Mouse (Mus musculus): ENCODE results near the gene 1700016C15Rik. TPM values are rescaled to one million over a fixed set of nuclear protein-coding genes. Genes with fewer than 3 reads are reported as not detected.

The 1700016C15Rik gene
- polyA plus RNA-seq, 1 experiment = not detected

- H3K79me3 ChIP-seq (ENCODE audit: low read depth) = no peaks in the 10 kb centered on the region
- H3ac ChIP-seq (ENCODE audit: control insufficient read depth, insufficient read length, low read depth) = peak overlapping the region; percentile 57
- no peaks in the 10 kb centered on the region for H3K36me3 ChIP-seq (ENCODE audit: control insufficient read depth, insufficient read depth)
- H3K4me3 ChIP-seq (ENCODE audit: insufficient read depth, poor library complexity, severe bottlenecking) = no peak overlapping the region
- no peak for TF ChIP-seq MAX (IDR thresholded peaks at IDR 0.05)
- TF ChIP-seq MYOG (IDR thresholded peaks at IDR 0.05; ENCODE audit: control insufficient read depth, extremely low read depth, insufficient read length) = no peak
- no peak for TF ChIP-seq CEBPB (IDR thresholded peaks at IDR 0.05; ENCODE audit: low read depth)
- no peaks in the 10 kb centered on the region for H3K79me2 ChIP-seq (ENCODE audit: control insufficient read depth, insufficient read depth)
- no peaks in the 10 kb centered on the region for H3K27me3 ChIP-seq (ENCODE audit: control insufficient read depth, insufficient read depth, insufficient read length)
Observed at GRCm38 (mm10) chr1:177703147-177703807, 26.3 kb upstream of the 1700016C15Rik start.

- TF ChIP-seq CTCF (IDR thresholded peaks at IDR 0.05; ENCODE audit: control insufficient read depth, insufficient read depth, insufficient read length) (no peak), FOSL1 (IDR thresholded peaks at IDR 0.05; ENCODE audit: insufficient read depth, low read length, poor library complexity, severe bottlenecking) (no peak), MYOG (IDR thresholded peaks at IDR 0.05; ENCODE audit: control insufficient read depth, extremely low read depth, insufficient read length) (no peak)
- Histone ChIP-seq H3K79me3 (ENCODE audit: low read depth) (no peaks in the 10 kb centered on the region), H3K4me3 (ENCODE audit: insufficient read depth, poor library complexity, severe bottlenecking) (no peak overlapping the region), H3K27me3 (ENCODE audit: control insufficient read depth, insufficient read depth, insufficient read length) (no peaks in the 10 kb centered on the region), H3ac (ENCODE audit: control insufficient read depth, insufficient read length, low read depth) (no peak overlapping the region), H3K36me3 (ENCODE audit: control insufficient read depth, insufficient read depth) (no peaks in the 10 kb centered on the region), H3K79me2 (ENCODE audit: control insufficient read depth, insufficient read depth) (no peaks in the 10 kb centered on the region)
Observed at GRCm38 (mm10) chr1:177705204-177705603, 24.4 kb upstream of the 1700016C15Rik start.

- no peak overlapping the region for H3K4me3 ChIP-seq (ENCODE audit: insufficient read depth, poor library complexity, severe bottlenecking)
Observed at GRCm38 (mm10) chr1:177707571-177707970, 22.0 kb upstream of the 1700016C15Rik start.

GRCm38 (mm10) chr1:177708583-177709055, 21.0 kb upstream of the 1700016C15Rik start:
- Histone ChIP-seq H3ac (ENCODE audit: control insufficient read depth, insufficient read length, low read depth) (no peak overlapping the region), H3K27me3 (ENCODE audit: control insufficient read depth, insufficient read depth, insufficient read length) (no peaks in the 10 kb centered on the region), H3K79me2 (ENCODE audit: control insufficient read depth, insufficient read depth) (no peaks in the 10 kb centered on the region), H3K79me3 (ENCODE audit: low read depth) (no peaks in the 10 kb centered on the region), H3K36me3 (ENCODE audit: control insufficient read depth, insufficient read depth) (no peaks in the 10 kb centered on the region), H3K4me3 (ENCODE audit: insufficient read depth, poor library complexity, severe bottlenecking) (no peak overlapping the region)
- TF ChIP-seq FOSL1 (IDR thresholded peaks at IDR 0.05; ENCODE audit: insufficient read depth, low read length, poor library complexity, severe bottlenecking) (peak; percentile 86), CTCF (IDR thresholded peaks at IDR 0.05; ENCODE audit: control insufficient read depth, insufficient read depth, insufficient read length) (no peak), MAX (IDR thresholded peaks at IDR 0.05) (peak; percentile 79), CEBPB (IDR thresholded peaks at IDR 0.05; ENCODE audit: low read depth) (peak; percentile 32), USF1 (IDR thresholded peaks at IDR 0.05; ENCODE audit: low read depth) (no peak), MYOG (IDR thresholded peaks at IDR 0.05; ENCODE audit: control insufficient read depth, extremely low read depth, insufficient read length) (no peak), MYOD1 (IDR thresholded peaks at IDR 0.05; ENCODE audit: control insufficient read depth, insufficient read length, low read depth) (peak; percentile 89)

More at GRCm38 (mm10) chr1:177707571-177707970, 22.0 kb upstream of the 1700016C15Rik start:
- H3K27me3 ChIP-seq (ENCODE audit: control insufficient read depth, insufficient read depth, insufficient read length) = no peaks in the 10 kb centered on the region
- H3K79me2 ChIP-seq (ENCODE audit: control insufficient read depth, insufficient read depth) = no peaks in the 10 kb centered on the region
- no peaks in the 10 kb centered on the region for H3K79me3 ChIP-seq (ENCODE audit: low read depth)
- no peak overlapping the region for H3ac ChIP-seq (ENCODE audit: control insufficient read depth, insufficient read length, low read depth)
- TF ChIP-seq CTCF (IDR thresholded peaks at IDR 0.05; ENCODE audit: control insufficient read depth, insufficient read depth, insufficient read length) (no peak), FOSL1 (IDR thresholded peaks at IDR 0.05; ENCODE audit: insufficient read depth, low read length, poor library complexity, severe bottlenecking) (peak; percentile 20)
- no peaks in the 10 kb centered on the region for H3K36me3 ChIP-seq (ENCODE audit: control insufficient read depth, insufficient read depth)

- Histone ChIP-seq H3ac (ENCODE audit: control insufficient read depth, insufficient read length, low read depth) (no peak overlapping the region), H3K79me3 (ENCODE audit: low read depth) (no peaks in the 10 kb centered on the region), H3K36me3 (ENCODE audit: control insufficient read depth, insufficient read depth) (no peaks in the 10 kb centered on the region), H3K27me3 (ENCODE audit: control insufficient read depth, insufficient read depth, insufficient read length) (no peaks in the 10 kb centered on the region), H3K4me3 (ENCODE audit: insufficient read depth, poor library complexity, severe bottlenecking) (no peak overlapping the region), H3K79me2 (ENCODE audit: control insufficient read depth, insufficient read depth) (no peaks in the 10 kb centered on the region)
- peak; percentile 65 for TF ChIP-seq CEBPB (IDR thresholded peaks at IDR 0.05; ENCODE audit: low read depth)
- no peak for TF ChIP-seq MYOD1 (IDR thresholded peaks at IDR 0.05; ENCODE audit: control insufficient read depth, insufficient read length, low read depth)
- TF ChIP-seq MYOG (IDR thresholded peaks at IDR 0.05; ENCODE audit: control insufficient read depth, extremely low read depth, insufficient read length) = no peak
Observed at GRCm38 (mm10) chr1:177711000-177711399, 18.6 kb upstream of the 1700016C15Rik start.

GRCm38 (mm10) chr1:177711418-177711817, 18.2 kb upstream of the 1700016C15Rik start:
- no peak overlapping the region for H3ac ChIP-seq (ENCODE audit: control insufficient read depth, insufficient read length, low read depth)
- no peaks in the 10 kb centered on the region for H3K79me3 ChIP-seq (ENCODE audit: low read depth)
- no peak overlapping the region for H3K4me3 ChIP-seq (ENCODE audit: insufficient read depth, poor library complexity, severe bottlenecking)
- no peaks in the 10 kb centered on the region for H3K36me3 ChIP-seq (ENCODE audit: control insufficient read depth, insufficient read depth)
- TF ChIP-seq MYOG (IDR thresholded peaks at IDR 0.05; ENCODE audit: control insufficient read depth, extremely low read depth, insufficient read length) = no peak
- peak; percentile 95 for TF ChIP-seq FOSL1 (IDR thresholded peaks at IDR 0.05; ENCODE audit: insufficient read depth, low read length, poor library complexity, severe bottlenecking)
- TF ChIP-seq CTCF (IDR thresholded peaks at IDR 0.05; ENCODE audit: control insufficient read depth, insufficient read depth, insufficient read length) = no peak
- TF ChIP-seq MYOD1 (IDR thresholded peaks at IDR 0.05; ENCODE audit: control insufficient read depth, insufficient read length, low read depth) = peak; percentile 70
- no peak for TF ChIP-seq MAX (IDR thresholded peaks at IDR 0.05)
- no peak for TF ChIP-seq CEBPB (IDR thresholded peaks at IDR 0.05; ENCODE audit: low read depth)
- no peak for TF ChIP-seq USF1 (IDR thresholded peaks at IDR 0.05; ENCODE audit: low read depth)
- no peaks in the 10 kb centered on the region for H3K27me3 ChIP-seq (ENCODE audit: control insufficient read depth, insufficient read depth, insufficient read length)
- H3K79me2 ChIP-seq (ENCODE audit: control insufficient read depth, insufficient read depth) = no peaks in the 10 kb centered on the region

All from C2C12 (cell line).